Mouse (Mus musculus) T-helper 2 cell (primary cell): Measurements from ENCODE around the gene Rps25.
"Not testable (repeated sequence)": the region's sequence is repeated elsewhere in the genome, so short reads cannot be mapped to it uniquely, and the experiment has no call there.

Source experiments
- in situ Hi-C: fragments of 300-600 bp; cut with MboI, MseI; formaldehyde crosslinking; loops from one replicate; pipeline ENCODE4 v1.15.1; 2025; ENCODE audit warnings: high pct_unique_total_duplicates

Rps25 gene

GRCm38 (mm10) chr9:44406906-44407751 is at the start of gene Rps25, which contains the start of gene Trappc4:
Rps25 (plus strand) TSS chr9:44407139.
Trappc4 (minus strand) TSS chr9:44407600.
- in situ Hi-C loops = no loop called here

- in situ Hi-C loops = no loop called here
Observed at GRCm38 (mm10) chr9:44357207-44357606, 49.7 kb upstream of the Rps25 start.

GRCm38 (mm10) chr9:44361190-44361917 is 45.6 kb upstream of the Rps25 start, which contains the start of gene Vps11:
Vps11 (minus strand) TSS chr9:44361670.
- in situ Hi-C loops = no loop called here

- in situ Hi-C loops = not testable (repeated sequence)
Observed at GRCm38 (mm10) chr9:44361931-44362330, 45.0 kb upstream of the Rps25 start.

- in situ Hi-C loops = no loop called here
Observed at GRCm38 (mm10) chr9:44364480-44364879, 42.5 kb upstream of the Rps25 start.

- in situ Hi-C loops = no loop called here
Observed at GRCm38 (mm10) chr9:44373386-44373785, 33.6 kb upstream of the Rps25 start.

- in situ Hi-C loops = no loop called here
Observed at GRCm38 (mm10) chr9:44376141-44376540, 30.8 kb upstream of the Rps25 start.

GRCm38 (mm10) chr9:44377335-44377734 is 29.6 kb upstream of the Rps25 start:
- in situ Hi-C loops = not testable (repeated sequence)

GRCm38 (mm10) chr9:44378153-44378730 is 28.7 kb upstream of the Rps25 start:
- in situ Hi-C loops = no loop called here

- in situ Hi-C loops = no loop called here
Observed at GRCm38 (mm10) chr9:44379054-44379834, 27.7 kb upstream of the Rps25 start, which contains the start of gene Hyou1. Hyou1 (plus strand) TSS chr9:44379490.

- in situ Hi-C loops = no loop called here
Observed at GRCm38 (mm10) chr9:44379862-44380261, 27.1 kb upstream of the Rps25 start.

GRCm38 (mm10) chr9:44384596-44384995 is 22.3 kb upstream of the Rps25 start:
- in situ Hi-C loops = no loop called here

- in situ Hi-C loops = no loop called here
Observed at GRCm38 (mm10) chr9:44387221-44387620, 19.7 kb upstream of the Rps25 start.

- in situ Hi-C loops = no loop called here
Observed at GRCm38 (mm10) chr9:44389273-44389672, 17.7 kb upstream of the Rps25 start.

GRCm38 (mm10) chr9:44391466-44391865 is 15.5 kb upstream of the Rps25 start:
- in situ Hi-C loops = no loop called here

GRCm38 (mm10) chr9:44396684-44397411 is 10.1 kb upstream of the Rps25 start, which contains the start of gene Slc37a4:
Slc37a4 (plus strand) TSS chr9:44396852.
- in situ Hi-C loops = loop anchor here (5.0 kb wide), 2 partner anchors 55 to 85 kb away; partner anchors contain the start of genes Bcl9l and Hmbs

- in situ Hi-C loops = loop anchor here (5.0 kb wide), 2 partner anchors 56 to 84 kb away; partner anchors contain the start of genes Bcl9l and Hmbs
Observed at GRCm38 (mm10) chr9:44398087-44398486, 8.9 kb upstream of the Rps25 start.

GRCm38 (mm10) chr9:44398551-44398950 is 8.4 kb upstream of the Rps25 start:
- in situ Hi-C loops = loop anchor here (5.0 kb wide), 2 partner anchors 56 to 84 kb away; partner anchors contain the start of genes Bcl9l and Hmbs

- in situ Hi-C loops = loop anchor here (5.0 kb wide), 2 partner anchors 57 to 83 kb away; partner anchors contain the start of genes Bcl9l and Hmbs
Observed at GRCm38 (mm10) chr9:44399114-44399794, 7.7 kb upstream of the Rps25 start.

GRCm38 (mm10) chr9:44399795-44400114 is 7.2 kb upstream of the Rps25 start:
- in situ Hi-C loops = loop anchor here (5.0 kb wide), 2 partner anchors 57 to 83 kb away; partner anchors contain the start of genes Bcl9l and Hmbs
